Mouse (Mus musculus) ES-E14 (cell line): ENCODE results near the gene Trpm1.

Source experiments
- CHD2 ChIP-seq: IDR thresholded peaks from 2 replicates; pipeline ENCODE4 v1.6.1; 2014; ENCODE audit warnings: mild to moderate bottlenecking, low read depth, low read length, inconsistent platforms
- MAFK ChIP-seq: IDR thresholded peaks from 2 replicates; pipeline ENCODE4 v1.6.1; 2014; ENCODE audit warnings: mild to moderate bottlenecking, low read depth, low read length, inconsistent platforms; ENCODE audit not compliant: insufficient read depth
- ZC3H11A ChIP-seq: IDR thresholded peaks from 2 replicates; pipeline ENCODE4 v1.6.1; 2012; ENCODE audit warnings: low read depth, mild to moderate bottlenecking, inconsistent platforms, low read length, borderline replicate concordance
- ZNF384 ChIP-seq: IDR thresholded peaks from 2 replicates; pipeline ENCODE4 v1.6.1; 2012; ENCODE audit warnings: low read depth, low read length, inconsistent platforms

GRCm38 (mm10) chr7:64237747-64238146, 84.1 kb downstream of the Trpm1 start:
- no peak for TF ChIP-seq ZNF384
- no peak for TF ChIP-seq MAFK
- no peak for TF ChIP-seq CHD2
- TF ChIP-seq ZC3H11A: no peak
